Mouse (Mus musculus): Measurements from ENCODE around the gene Cyp1a2. TPM values are rescaled to one million over a fixed set of nuclear protein-coding genes. Genes with fewer than 3 reads are reported as not detected.

Cyp1a2 gene
- total RNA-seq, 2 experiments from 2014 or later, result not detected

GRCm38 (mm10) chr9:57650786-57651311, 32.7 kb downstream of the Cyp1a2 start:
- intact Hi-C loops (cut with DNase I), result no loop called here
- DNase-seq (ENCODE audit: low spot score in 2 of 2), result no peak

GRCm38 (mm10) chr9:57650130-57650785, 33.2 kb downstream of the Cyp1a2 start:
- DNase-seq (ENCODE audit: low spot score in 2 of 2), result no peak
- intact Hi-C loops (cut with DNase I), result no loop called here

DNA sequence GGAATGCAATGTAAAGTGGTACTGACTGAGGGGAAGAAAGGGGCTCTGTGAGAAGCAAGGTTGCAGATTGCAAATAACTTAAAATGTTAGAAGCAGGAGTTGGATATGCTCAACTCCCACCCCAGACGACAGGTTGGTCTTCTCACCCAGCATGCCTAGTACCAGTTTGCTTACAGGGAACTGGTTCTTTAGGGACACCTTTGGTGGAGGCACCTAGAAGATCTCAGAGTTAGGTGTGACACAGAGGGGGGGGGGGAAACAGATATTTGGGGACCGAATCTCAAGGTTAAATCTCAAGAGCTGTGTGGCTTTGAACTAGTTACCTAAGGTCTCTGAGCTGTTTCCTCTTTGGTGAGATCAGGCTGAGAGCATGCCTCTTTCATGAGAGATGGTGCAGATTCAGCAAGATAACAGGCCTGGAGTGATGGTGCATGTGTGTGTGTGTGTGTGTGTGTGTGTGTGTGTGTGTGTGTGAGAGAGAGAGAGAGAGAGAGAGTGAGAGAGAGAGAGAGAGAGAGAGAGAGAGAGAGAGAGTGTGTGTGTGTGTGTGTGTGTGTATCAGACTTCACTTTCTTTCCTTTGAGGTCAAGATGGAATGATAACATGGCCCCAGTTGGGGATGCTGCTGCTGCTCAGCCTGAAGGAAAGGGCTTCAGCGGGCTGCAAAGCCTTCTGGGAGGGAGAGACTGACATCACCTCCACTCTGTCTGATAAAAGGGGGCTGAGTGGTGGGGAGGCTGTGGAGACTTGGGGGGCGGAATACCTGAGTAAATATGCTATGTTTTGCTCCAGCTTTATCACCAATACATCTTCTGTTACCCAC, 36.0 kb downstream of the Cyp1a2 start:
- intact Hi-C loops (cut with DNase I), result no loop called here
- DNase-seq (ENCODE audit: low spot score in 2 of 2), result no peak

DNA sequence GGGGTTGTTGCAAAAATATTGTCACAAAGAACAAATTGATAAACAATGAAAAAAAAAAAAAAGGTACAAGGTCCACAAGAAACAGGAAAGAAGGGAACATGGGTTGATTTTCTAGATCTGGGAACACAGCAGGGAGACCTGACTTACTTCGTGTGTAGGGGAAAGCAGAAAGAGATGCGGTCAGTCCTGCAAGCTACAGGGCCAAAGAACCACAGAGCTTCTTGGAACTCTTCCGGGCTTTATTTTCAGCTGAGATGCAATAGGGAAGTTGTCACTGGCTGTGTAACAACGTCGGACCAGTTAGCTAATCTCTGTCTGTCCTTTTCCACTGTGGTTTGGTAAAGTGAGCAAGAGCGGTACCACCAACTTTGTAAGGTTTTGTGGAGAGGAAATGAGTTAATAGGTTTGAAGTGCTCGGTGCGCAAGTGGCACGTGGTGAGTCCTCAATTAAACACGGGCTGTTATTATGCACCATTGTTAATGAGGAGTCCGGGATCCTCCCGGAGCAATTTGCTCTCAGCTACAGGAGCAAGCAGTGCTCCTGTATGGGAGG, 36.9 kb downstream of the Cyp1a2 start:
- no peak for DNase-seq (ENCODE audit: low spot score in 2 of 2)
- intact Hi-C loops (cut with DNase I), result no loop called here

DNA sequence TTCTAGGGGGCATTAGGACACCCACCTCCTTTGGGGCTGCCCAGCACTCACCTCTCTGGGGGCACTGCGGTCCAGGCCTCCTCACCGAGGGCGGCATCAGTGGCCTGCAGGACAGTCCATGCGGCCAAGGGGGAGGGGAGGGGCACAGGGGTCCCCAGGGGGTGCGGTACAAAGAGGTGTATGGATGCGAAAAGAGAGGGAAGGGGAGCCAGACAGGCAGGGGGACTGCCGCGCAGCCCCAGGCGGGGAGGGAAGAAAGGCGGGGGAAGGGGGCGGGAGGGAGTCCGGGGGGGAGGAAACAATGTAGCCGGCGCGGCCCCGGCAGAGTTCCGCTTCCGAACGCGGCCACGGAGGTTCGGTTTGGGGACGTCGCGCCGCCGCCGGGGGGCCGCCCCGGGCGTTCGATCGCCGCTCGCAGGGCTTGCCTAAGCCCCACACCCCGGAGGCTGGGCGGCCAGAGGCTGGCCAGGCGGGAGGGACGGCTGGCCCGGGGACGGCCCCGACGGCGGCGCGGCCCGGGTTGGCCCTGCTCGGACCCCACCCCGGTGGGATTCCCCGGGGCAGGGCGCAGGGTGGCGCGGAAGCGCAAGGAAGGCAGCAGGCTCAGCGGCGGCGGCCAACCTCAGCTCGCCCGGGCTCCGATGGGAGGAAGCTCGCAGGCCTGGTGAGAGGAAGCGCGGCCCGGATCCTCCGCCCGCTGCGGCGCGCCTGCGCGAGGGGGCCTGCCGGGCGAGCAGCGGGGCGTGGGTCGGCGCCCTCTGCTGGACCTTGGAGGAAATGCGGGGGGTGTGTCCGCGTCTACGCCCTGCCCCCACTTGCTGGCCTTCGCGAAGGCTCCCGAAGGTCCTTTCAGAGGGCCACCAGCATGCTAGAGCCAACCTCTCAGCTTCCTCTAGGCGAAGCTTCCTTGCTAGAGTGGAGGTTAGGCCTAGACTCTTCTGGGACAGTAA, 38.3 kb downstream of the Cyp1a2 start:
- peak; percentile 91 to 92 for DNase-seq (ENCODE audit: low spot score in 2 of 2)
- intact Hi-C loops (cut with DNase I), result loop anchor here (2.0 kb wide), 1 partner anchor 16 kb away; no protein-coding TSS in a partner anchor

- no peak for DNase-seq (ENCODE audit: low spot score in 2 of 2)
- intact Hi-C loops (cut with DNase I), result loop anchor here (2.0 kb wide), 1 partner anchor 16 kb away; no protein-coding TSS in a partner anchor
These were observed 39.0 kb downstream of the Cyp1a2 start for GRCm38 (mm10) chr9:57644442-57644943.

- DNase-seq (ENCODE audit: low spot score in 2 of 2), result no peak
- intact Hi-C loops (cut with DNase I), result loop anchor here (2.0 kb wide), 1 partner anchor 15 kb away; no protein-coding TSS in a partner anchor
These were observed 39.7 kb downstream of the Cyp1a2 start for GRCm38 (mm10) chr9:57643856-57644180.

DNA sequence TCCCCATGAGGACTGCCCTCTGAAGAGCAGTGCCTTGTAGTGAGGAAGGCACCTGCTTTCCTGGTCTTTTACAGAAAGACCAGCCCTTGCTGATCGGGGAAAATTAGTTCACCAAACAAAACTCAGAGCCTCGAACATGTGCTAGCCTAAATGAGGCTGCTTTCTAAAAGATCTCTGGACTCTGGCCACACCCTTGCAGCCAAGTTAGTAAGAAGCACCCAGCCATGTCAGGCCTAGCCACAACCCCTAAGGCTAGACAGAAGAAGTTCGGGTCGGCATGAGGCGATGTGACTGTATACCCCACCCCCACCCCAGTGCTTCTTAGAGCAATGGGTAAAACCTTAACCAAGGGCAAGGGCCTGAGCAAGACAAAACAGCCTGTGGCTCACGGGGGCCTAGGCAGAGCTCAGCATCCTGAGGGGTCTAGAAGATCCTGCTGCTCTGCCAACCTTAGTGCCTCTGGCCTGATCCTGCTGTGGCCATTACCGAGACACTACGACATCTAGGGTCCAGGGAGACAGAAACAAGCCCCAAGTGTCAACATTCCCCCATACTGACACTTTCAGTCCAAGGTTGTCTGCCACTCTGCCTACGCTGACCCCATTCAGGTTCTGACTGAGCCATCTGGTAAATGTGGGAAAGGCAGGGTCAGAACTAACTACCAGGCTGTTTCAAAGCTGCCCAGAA, 40.2 kb downstream of the Cyp1a2 start:
- DNase-seq (ENCODE audit: low spot score in 2 of 2), result no peak
- intact Hi-C loops (cut with DNase I), result no loop called here

DNA sequence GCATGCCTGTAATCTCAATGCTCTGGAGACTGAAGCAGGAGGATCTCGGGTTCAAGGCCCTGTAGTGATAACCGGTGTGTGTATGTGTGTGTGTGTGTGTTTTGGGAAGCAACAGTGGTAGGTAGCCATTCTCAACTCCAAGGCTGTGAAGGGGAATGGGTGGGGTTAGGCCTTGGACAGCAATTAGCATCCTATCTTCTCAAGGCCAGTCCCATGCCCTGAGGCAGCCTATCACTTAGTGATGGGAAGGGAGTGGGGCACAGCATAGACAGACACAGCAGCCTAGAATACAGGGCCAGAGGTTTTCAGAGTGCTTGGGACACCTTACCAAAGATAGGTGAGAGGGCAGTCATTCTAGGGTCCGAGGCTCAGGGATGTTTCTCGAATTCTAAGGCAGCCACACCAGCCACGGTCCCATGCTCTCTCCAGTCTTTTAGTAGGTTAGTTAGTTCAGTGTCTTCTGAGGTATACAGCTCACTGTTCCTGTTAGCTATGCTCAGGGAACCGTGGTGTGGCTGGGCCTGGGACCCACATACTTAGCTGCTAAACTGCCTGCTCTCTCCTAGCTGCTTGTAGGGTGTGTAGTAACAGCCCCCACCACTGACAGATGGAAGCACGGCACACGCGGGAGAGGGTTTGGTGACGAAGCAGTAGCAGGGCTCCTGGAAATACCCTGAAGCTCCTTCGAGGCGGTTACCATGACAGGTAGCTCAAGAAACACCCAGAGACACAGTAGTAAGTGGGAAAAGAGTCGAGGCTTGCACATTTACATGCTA, 41.5 kb downstream of the Cyp1a2 start:
- peak in 1 of 2 experiments; percentile 58 for DNase-seq (ENCODE audit: low spot score in 2 of 2)
- intact Hi-C loops (cut with DNase I), result no loop called here

GRCm38 (mm10) chr9:57641022-57641421, 42.5 kb downstream of the Cyp1a2 start:
- no peak for DNase-seq (ENCODE audit: low spot score in 2 of 2)
- intact Hi-C loops (cut with DNase I), result no loop called here

GRCm38 (mm10) chr9:57640384-57640783, 43.1 kb downstream of the Cyp1a2 start:
- DNase-seq (ENCODE audit: low spot score in 2 of 2), result peak; percentile 45 to 47
- intact Hi-C loops (cut with DNase I), result no loop called here

DNA sequence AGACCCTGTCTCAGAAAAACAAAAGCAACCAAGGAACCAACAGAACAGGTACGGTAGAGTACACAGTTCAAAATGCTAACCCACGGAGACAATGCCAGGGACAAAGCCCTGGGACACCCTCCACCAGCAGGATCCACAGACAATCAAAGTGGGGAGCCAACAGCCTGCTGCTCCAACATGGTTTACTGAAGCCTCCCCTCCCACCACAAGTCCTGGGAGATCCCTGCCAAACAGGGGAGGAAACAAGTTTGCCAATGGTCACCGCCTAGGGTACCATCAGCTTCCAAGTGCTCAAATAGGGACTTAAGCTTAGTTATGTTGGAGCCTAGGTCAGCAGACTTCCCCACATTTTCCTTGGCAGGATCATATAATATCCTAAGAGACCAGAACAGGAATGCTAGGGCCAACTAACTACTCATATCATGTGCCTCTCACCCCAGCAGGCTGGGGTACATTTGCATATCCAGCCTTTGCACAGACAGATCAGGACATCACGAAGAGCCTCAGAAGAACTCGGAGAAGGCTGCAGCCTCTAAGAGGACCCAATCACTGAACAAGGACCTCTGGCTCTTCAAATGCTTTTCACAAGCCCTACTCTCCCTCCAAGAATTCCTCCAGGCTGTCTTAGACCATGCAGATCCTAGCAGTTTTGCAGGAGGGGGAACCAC, 43.7 kb downstream of the Cyp1a2 start:
- intact Hi-C loops (cut with DNase I), result no loop called here

GRCm38 (mm10) chr9:57638651-57639459, 44.6 kb downstream of the Cyp1a2 start:
- no peak for DNase-seq (ENCODE audit: low spot score in 2 of 2)
- intact Hi-C loops (cut with DNase I), result no loop called here

More for the DNA sequence above, 43.7 kb downstream of the Cyp1a2 start:
- no peak for DNase-seq (ENCODE audit: low spot score in 2 of 2)

- DNase-seq (ENCODE audit: low spot score in 2 of 2), result peak; percentile 46 to 47
- intact Hi-C loops (cut with DNase I), result no loop called here
These were observed 45.7 kb downstream of the Cyp1a2 start for GRCm38 (mm10) chr9:57637741-57638322.

DNA sequence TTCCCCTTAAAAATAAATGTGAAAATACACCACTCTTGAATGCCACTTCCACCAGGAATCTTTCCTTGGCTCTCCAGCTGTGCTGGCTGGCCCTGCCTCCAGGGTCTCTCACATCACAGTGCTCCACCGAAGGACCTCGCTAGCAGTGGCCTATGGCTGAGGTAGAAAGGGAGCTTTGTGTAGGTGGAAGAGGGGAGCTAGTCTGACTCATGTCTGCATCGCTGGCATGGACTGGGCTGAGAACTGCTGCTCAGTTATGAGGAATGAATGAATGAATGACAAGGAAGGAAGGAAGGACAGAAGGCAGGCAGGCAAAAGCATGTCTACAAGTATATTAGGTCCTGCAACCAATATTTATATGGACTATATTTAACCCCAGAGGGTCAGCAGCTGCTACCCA, 46.2 kb downstream of the Cyp1a2 start:
- no peak for DNase-seq (ENCODE audit: low spot score in 2 of 2)
- intact Hi-C loops (cut with DNase I), result no loop called here

DNA sequence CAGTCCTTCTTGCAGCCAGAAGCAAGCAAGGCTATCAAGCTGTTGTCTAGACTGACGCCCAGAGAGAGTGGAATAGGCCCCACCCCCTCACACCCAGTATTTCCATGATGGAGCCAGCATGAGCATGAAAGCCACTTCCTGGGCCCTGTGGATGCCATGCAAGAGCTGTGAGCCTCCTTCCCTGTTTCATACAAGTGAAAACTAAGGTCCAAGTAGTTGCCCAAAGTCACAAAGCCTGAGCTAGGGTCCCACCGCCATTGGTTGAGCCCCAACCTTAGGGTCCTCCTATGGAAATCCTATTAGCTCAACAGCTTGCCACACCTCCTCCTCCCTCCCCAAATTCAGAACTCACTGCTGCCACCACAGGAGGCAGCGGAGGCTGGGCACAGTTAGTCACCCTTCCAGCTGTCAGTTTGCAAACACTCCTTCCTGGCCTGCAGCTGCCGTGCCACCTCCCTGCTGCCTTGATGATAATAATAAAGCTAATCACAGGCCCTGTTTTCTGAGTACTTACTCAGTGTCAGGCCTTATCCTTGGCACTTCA, 50.0 kb downstream of the Cyp1a2 start:
- intact Hi-C loops (cut with DNase I), result no loop called here
- DNase-seq (ENCODE audit: low spot score in 2 of 2), result peak; percentile 43 to 69

Measured in left cerebral cortex, postnatal 25 days (tissue).